In genomic region chr19:44299078-44299477, GRCm38 (mm10) we compare ENCODE assay signal across 9 mouse cellular contexts. TPM values are rescaled to one million over a fixed set of nuclear protein-coding genes. Genes with fewer than 3 reads are reported as not detected.
DNase-seq lines count a peak whose midpoint lies in the region; ATAC-seq and TF ChIP-seq lines count a peak whose summit lies in the region.
"Had no signal": no experiment of that assay in that cellular context is flagged by ENCODE, and none has a peak within 500 bp of the region (broad histone marks: within the 10 kb centered on the region; RNA-seq: fewer than 3 reads in every experiment).

No protein-coding gene starts in this region.

- peaks cover 58% of the 10 kb centered on the region for H3K36me3 ChIP-seq in heart, postnatal 0 days (replicated peaks; ENCODE audit: control insufficient read depth, insufficient read depth, low read length)
- H3K36me3 ChIP-seq in heart, adult 2 months (ENCODE audit: control insufficient read depth, insufficient read depth, low read length), result no peaks in the 10 kb centered on the region; the same call in 1 of the 2 replicates
- H3K36me3 ChIP-seq in embryonic facial prominence, embryonic 10.5 days (replicated peaks), result peaks cover 92% of the 10 kb centered on the region
- peaks cover 46% of the 10 kb centered on the region for H3K36me3 ChIP-seq in hindbrain, embryonic 16.5 days (ENCODE audit: control insufficient read depth, insufficient read depth, low read length)
- peaks cover 88% of the 10 kb centered on the region for H3K36me3 ChIP-seq in midbrain, embryonic 14.5 days (ENCODE audit: control insufficient read depth, insufficient read depth, low read length)

- 0 out of 2 replicates have a peak overlapping the region, but pooled peaks have one; percentile 21 for H3K9ac ChIP-seq in heart, postnatal 0 days (replicated peaks; ENCODE audit: low read depth, low read length)
- no peak overlapping the region for H3K9ac ChIP-seq in heart, adult 2 months (ENCODE audit: low read depth, low read length)
- H3K9ac ChIP-seq in hindbrain, embryonic 16.5 days (ENCODE audit: low read depth, low read length), result peak overlapping the region; percentile 13; the same call in 1 of the 2 replicates
- H3K9ac ChIP-seq in midbrain, embryonic 14.5 days (replicated peaks; ENCODE audit: low read length), result peak overlapping the region; percentile 88; the same call in 1 of the 2 replicates

- DNase-seq in heart, postnatal 0 days (ENCODE audit: low spot score), result no peak
- DNase-seq in heart, adult 2 months, result no peak
- no peak for DNase-seq in embryonic facial prominence, embryonic 10.5 days (ENCODE audit: low spot score)
- DNase-seq in midbrain, embryonic 14.5 days, result no peak
- DNase-seq in frontal cortex, adult 2 months (ENCODE audit: extremely low spot score in 1 of 2, low spot score in 1 of 2), result no peak
- no peak for DNase-seq in thymus, postnatal 14 days
- no peak for DNase-seq in Muller cell, postnatal 12 days (ENCODE audit: inconsistent ontology term)
- DNase-seq: cerebellum, adult 8-10 months had no signal

- TF ChIP-seq EP300 in heart, postnatal 0 days (IDR thresholded peaks at IDR 0.05; ENCODE audit: low read depth), result no peak
- no peak for TF ChIP-seq EP300 in heart, adult 2 months (IDR thresholded peaks at IDR 0.05; ENCODE audit: insufficient read depth, low read depth, low read length)

- H3K4me2 ChIP-seq in heart, postnatal 0 days (ENCODE audit: low read depth, low read length), result no peak overlapping the region
- peak overlapping the region; percentile 100 for H3K4me2 ChIP-seq in hindbrain, embryonic 16.5 days (ENCODE audit: low read length)
- peak overlapping the region; percentile 100 for H3K4me2 ChIP-seq in midbrain, embryonic 14.5 days (ENCODE audit: low read length)

- 84% methylated on average over 9 of the region's 9 CpGs for WGBS in heart, postnatal 0 days
- 94% methylated on average over 9 of the region's 9 CpGs for WGBS in heart, adult 2 months
- 94% methylated on average over 9 of the region's 9 CpGs for WGBS in embryonic facial prominence, embryonic 10.5 days
- 72% methylated on average over 9 of the region's 9 CpGs for WGBS in hindbrain, embryonic 16.5 days
- WGBS in midbrain, embryonic 14.5 days, result 84% methylated on average over 9 of the region's 9 CpGs

- H3K4me1 ChIP-seq in heart, postnatal 0 days (ENCODE audit: control insufficient read depth, insufficient read depth), result peaks cover 45% of the 10 kb centered on the region
- H3K4me1 ChIP-seq in heart, adult 2 months (ENCODE audit: control insufficient read depth, insufficient read depth, low read length), result peaks cover 5% of the 10 kb centered on the region
- H3K4me1 ChIP-seq in embryonic facial prominence, embryonic 10.5 days, result peaks cover 61% of the 10 kb centered on the region
- peaks cover 63% of the 10 kb centered on the region for H3K4me1 ChIP-seq in hindbrain, embryonic 16.5 days (ENCODE audit: control insufficient read depth, insufficient read depth, low read depth, low read length)
- peaks cover 44% of the 10 kb centered on the region for H3K4me1 ChIP-seq in midbrain, embryonic 14.5 days (ENCODE audit: control insufficient read depth, insufficient read depth, low read length)

- no peak for ATAC-seq in heart, postnatal 0 days (ENCODE audit: insufficient read depth, low read depth)
- ATAC-seq in hindbrain, embryonic 16.5 days, result no peak
- no peak for ATAC-seq in midbrain, embryonic 14.5 days (ENCODE audit: low FRiP score, low TSS enrichment)

- no peak overlapping the region for H3K4me3 ChIP-seq in heart, postnatal 0 days (ENCODE audit: low read depth, low read length)
- H3K4me3 ChIP-seq in heart, adult 2 months, result no peak overlapping the region
- peak overlapping the region; percentile 95 for H3K4me3 ChIP-seq in embryonic facial prominence, embryonic 10.5 days
- peak overlapping the region; percentile 87 for H3K4me3 ChIP-seq in hindbrain, embryonic 16.5 days (ENCODE audit: low read length)
- peak overlapping the region; percentile 95 for H3K4me3 ChIP-seq in midbrain, embryonic 14.5 days (replicated peaks; ENCODE audit: low read depth, low read length)

- H3K9me3 ChIP-seq in heart, postnatal 0 days (replicated peaks; ENCODE audit: control insufficient read depth, low read length), result no peaks in the 10 kb centered on the region
- no peaks in the 10 kb centered on the region for H3K9me3 ChIP-seq in embryonic facial prominence, embryonic 10.5 days
- H3K9me3 ChIP-seq in hindbrain, embryonic 16.5 days (ENCODE audit: control insufficient read depth, low read length), result no peaks in the 10 kb centered on the region
- H3K9me3 ChIP-seq in midbrain, embryonic 14.5 days (ENCODE audit: control insufficient read depth, low read length), result no peaks in the 10 kb centered on the region

- intact Hi-C loops in heart, adult 2 months (cut with DNase I), result loop anchor here (5.0 kb wide), 2 partner anchors 102 to 137 kb away; no protein-coding TSS in a partner anchor

- TF ChIP-seq POLR2A in heart, adult 2 months (IDR thresholded peaks at IDR 0.05; ENCODE audit: insufficient read depth, low read depth, low read length), result no peak

- H3K79me2 ChIP-seq in heart, adult 2 months (replicated peaks; ENCODE audit: control insufficient read depth, insufficient read depth, low read length), result no peaks in the 10 kb centered on the region

- no peak overlapping the region for H3K27ac ChIP-seq in heart, postnatal 0 days (ENCODE audit: low read depth)
- no peak overlapping the region for H3K27ac ChIP-seq in heart, adult 2 months
- H3K27ac ChIP-seq in embryonic facial prominence, embryonic 10.5 days (replicated peaks), result no peak overlapping the region
- no peak overlapping the region for H3K27ac ChIP-seq in hindbrain, embryonic 16.5 days (ENCODE audit: low read depth, low read length)
- no peak overlapping the region for H3K27ac ChIP-seq in midbrain, embryonic 14.5 days (replicated peaks; ENCODE audit: low read depth, low read length)

- no peak for TF ChIP-seq CTCF in heart, postnatal 0 days (IDR thresholded peaks at IDR 0.05; ENCODE audit: low read depth)
- no peak for TF ChIP-seq CTCF in heart, adult 2 months (IDR thresholded peaks at IDR 0.05)

- no peaks in the 10 kb centered on the region for H3K27me3 ChIP-seq in heart, postnatal 0 days (ENCODE audit: control insufficient read depth, insufficient read depth, low read length)
- H3K27me3 ChIP-seq in heart, adult 2 months (ENCODE audit: control insufficient read depth, insufficient read depth, low read length), result no peaks in the 10 kb centered on the region
- H3K27me3 ChIP-seq in embryonic facial prominence, embryonic 10.5 days (replicated peaks; ENCODE audit: low read depth, poor library complexity, severe bottlenecking), result no peaks in the 10 kb centered on the region
- H3K27me3 ChIP-seq in hindbrain, embryonic 16.5 days (replicated peaks; ENCODE audit: control insufficient read depth, insufficient read depth, low read length), result no peaks in the 10 kb centered on the region
- H3K27me3 ChIP-seq in midbrain, embryonic 14.5 days (ENCODE audit: control insufficient read depth, insufficient read depth, low read length), result no peaks in the 10 kb centered on the region

RNA-seq across cellular contexts. Expression of gene Scd2, which starts 5.6 kb away (rescaled TPM):
- 307 and 374 TPM in 2 replicates for total RNA-seq in heart, postnatal 0 days (2014; rRNA removed; ENCODE audit: low replicate concordance)
- polyA plus RNA-seq in heart, postnatal 0 days (2015; fragmentation: Nextera tagmentation; extraction: Ambion mirVana), result 47.5 and 61.2 TPM in 2 replicates
- total RNA-seq in heart, adult 2 months (2021), result 10 to 100 TPM in 1 of 2 experiments, 1 to 10 TPM in 1; 9.2 to 12.2 TPM
- 21.2 and 31.1 TPM in 2 replicates for polyA plus RNA-seq in heart, adult 2 months (2012; rRNA removed)
- 324 and 353 TPM in 2 replicates for polyA plus RNA-seq in embryonic facial prominence, embryonic 10.5 days (2016; fragmentation: Nextera tagmentation; extraction: Ambion mirVana)
- polyA plus RNA-seq in hindbrain, embryonic 16.5 days (2015; fragmentation: Nextera tagmentation; extraction: Ambion mirVana), result 290 and 322 TPM in 2 replicates
- polyA plus RNA-seq in midbrain, embryonic 14.5 days (2014; fragmentation: Nextera tagmentation; extraction: Ambion mirVana), result 194 and 281 TPM in 2 replicates
- polyA plus RNA-seq in frontal cortex, adult 2 months (2012; rRNA removed), result 626 and 656 TPM in 2 replicates

RNA-seq across cellular contexts. Expression of gene Scd4, which starts 33.8 kb away (rescaled TPM):
- 10.8 and 37.4 TPM in 2 replicates for total RNA-seq in heart, postnatal 0 days (2014; rRNA removed; ENCODE audit: low replicate concordance)
- 30.8 and 38.2 TPM in 2 replicates for polyA plus RNA-seq in heart, postnatal 0 days (2015; fragmentation: Nextera tagmentation; extraction: Ambion mirVana)
- total RNA-seq in heart, adult 2 months (2021), result 1 to 10 TPM; 4.6 to 6.0 TPM
- 9.0 and 12.6 TPM in 2 replicates for polyA plus RNA-seq in heart, adult 2 months (2012; rRNA removed)
- 0.05 and 0.10 TPM in 2 replicates for polyA plus RNA-seq in embryonic facial prominence, embryonic 10.5 days (2016; fragmentation: Nextera tagmentation; extraction: Ambion mirVana)
- polyA plus RNA-seq in hindbrain, embryonic 16.5 days (2015; fragmentation: Nextera tagmentation; extraction: Ambion mirVana), result 0.16 and 0.21 TPM in 2 replicates
- 0.11 and 0.19 TPM in 2 replicates for polyA plus RNA-seq in midbrain, embryonic 14.5 days (2014; fragmentation: Nextera tagmentation; extraction: Ambion mirVana)
- 0.27 and 0.30 TPM in 2 replicates for polyA plus RNA-seq in frontal cortex, adult 2 months (2012; rRNA removed)

Comparison
In these comparisons a context has a peak if more than half of its experiments do, and no peak if none do; other contexts are left out.
1. H3K4me3 ChIP-seq: peak in embryonic facial prominence, embryonic 10.5 days (single experiment), hindbrain, embryonic 16.5 days (single experiment) and midbrain, embryonic 14.5 days (single experiment); none in heart, postnatal 0 days (single experiment) and heart, adult 2 months (single experiment).